Mouse (Mus musculus) small intestine, adult 2 months (tissue): ENCODE measurements around the gene Cox19.

Experiments used
- CTCF ChIP-seq: fragments of 200-500 bp; IDR thresholded peaks from 2 replicates; pipeline ENCODE4 v1.5.1; 2012; ENCODE audit warnings: low read depth, mild to moderate bottlenecking, control low read depth, inconsistent platforms, low read length, moderate library complexity, mixed read lengths; ENCODE audit not compliant: insufficient replicate concordance, insufficient read length; ENCODE audit errors: extremely low read depth
- POLR2A ChIP-seq: fragments of 200-500 bp; IDR thresholded peaks from 2 replicates; pipeline ENCODE4 v1.6.1; 2012; ENCODE audit warnings: low read depth, mild to moderate bottlenecking, control low read depth, inconsistent platforms, low read length, moderate library complexity

DNA sequence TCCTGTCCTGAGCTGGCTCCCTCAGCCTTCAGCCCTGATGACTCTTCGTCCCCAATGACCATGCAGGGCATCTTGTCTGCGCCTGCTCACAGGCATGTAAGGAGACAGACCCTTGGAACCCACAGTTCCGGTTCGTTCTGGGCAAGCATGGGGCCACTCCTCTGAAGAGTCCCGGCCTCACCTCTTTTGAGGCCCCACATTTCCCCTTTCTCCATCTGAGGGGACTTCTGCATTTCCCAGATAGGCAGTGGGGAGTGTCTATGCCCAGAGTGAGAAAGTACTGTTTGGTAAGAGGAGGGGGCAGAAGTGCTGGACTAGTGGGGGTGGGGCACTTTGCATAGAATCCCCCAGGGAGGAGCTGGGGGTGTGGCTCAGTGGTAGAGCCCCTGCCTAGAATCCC is 64.1 kb downstream of the Cox19 start:
- TF ChIP-seq CTCF (no peak), POLR2A (no peak)
